Mouse (Mus musculus): ENCODE measurements around the gene Ralgps1. TPM values are rescaled to one million over a fixed set of nuclear protein-coding genes. Genes with fewer than 3 reads are reported as not detected.
"Not testable (repeated sequence)": the region's sequence is repeated elsewhere in the genome, so short reads cannot be mapped to it uniquely, and the experiment has no call there.

The Ralgps1 gene
- total RNA-seq, 2 experiments from 2014 or later, result 69.3 to 78.0 TPM

DNA sequence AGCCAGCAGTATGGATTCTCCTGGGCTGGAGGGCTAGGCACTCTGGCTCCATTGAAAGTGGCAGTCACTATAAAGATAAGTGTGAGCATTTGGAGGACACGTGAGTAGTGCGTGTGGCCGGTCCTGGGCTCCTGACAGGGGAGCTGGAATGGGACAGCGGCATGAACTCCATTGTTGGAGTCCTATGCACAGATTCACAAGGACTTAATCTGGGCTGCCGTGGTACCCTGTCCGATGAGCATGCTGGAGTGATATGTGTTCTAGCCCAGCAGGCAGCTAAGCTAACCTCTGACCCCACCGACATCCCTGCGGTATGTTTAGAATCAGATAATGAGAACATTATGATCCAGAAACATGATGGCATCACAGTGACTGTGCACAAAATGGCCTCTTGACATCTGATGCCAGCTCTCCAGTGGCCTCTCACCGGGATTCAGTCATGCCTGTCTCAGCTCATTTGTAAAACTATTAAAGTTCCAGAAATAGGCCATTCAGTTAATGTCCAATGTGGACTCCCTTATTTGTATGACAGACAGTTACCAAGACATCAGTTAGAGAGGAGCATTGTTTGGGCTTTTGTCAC, 48.2 kb downstream of the Ralgps1 start:
- DNase-seq (ENCODE audit: low spot score in 2 of 2), result not testable (repeated sequence)

DNA sequence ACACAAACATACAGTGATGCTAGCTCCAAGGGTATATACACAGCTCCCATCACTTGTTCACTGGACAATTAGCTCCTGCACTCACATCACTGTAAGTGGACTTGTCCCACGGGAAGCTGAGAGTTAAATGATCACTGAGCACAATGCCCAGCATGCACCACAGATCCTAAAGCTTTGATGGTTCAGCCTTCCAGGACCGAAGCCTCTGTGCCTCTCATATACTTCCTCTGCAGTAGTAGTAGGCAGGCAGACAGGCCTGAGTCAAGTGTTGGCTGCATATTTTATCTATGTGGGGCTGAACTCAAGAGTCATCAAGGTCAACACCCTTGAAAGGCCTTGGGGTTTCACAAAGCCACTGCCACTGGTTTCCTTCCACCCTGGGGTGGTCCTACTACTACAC, 49.6 kb downstream of the Ralgps1 start:
- DNase-seq (ENCODE audit: low spot score in 2 of 2), result no peak

DNA sequence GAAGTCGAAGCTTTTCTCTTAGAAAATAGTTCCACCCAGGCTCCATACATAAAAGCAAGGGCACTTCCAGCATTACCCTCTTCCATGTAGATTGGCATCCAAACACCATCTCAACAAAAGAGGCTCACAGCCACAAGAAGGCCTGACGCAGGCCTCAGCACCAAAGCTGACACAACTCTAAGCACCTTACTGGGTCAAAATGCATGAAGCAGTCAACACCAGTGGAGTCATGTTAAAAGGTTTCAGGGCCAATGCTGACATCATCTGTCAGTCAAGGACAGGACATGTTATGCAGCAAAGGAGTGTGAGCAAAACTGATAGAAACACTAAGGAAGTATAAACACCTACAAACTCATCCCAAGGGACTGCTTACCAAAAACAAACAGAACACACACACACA, 50.3 kb downstream of the Ralgps1 start:
- no peak for DNase-seq (ENCODE audit: low spot score in 2 of 2)

DNA sequence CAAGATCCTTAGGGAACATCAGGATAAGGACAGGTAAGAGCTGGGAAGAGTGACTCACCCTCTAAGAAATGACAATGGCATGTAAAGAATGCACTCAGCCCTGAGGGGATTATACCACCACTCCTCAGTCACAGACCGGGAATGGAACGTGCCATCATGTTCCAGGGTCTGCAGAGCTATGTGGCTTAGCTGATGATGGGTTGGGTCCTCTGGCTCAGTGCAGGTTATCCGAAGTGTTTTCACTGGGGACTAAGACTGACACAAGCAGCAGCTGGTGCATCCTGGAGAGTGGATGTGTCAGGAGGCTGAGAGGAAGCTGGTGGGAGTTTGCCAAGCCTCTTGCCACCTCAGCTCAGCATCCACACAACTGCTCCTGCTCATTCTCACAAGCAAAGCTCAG, 50.7 kb downstream of the Ralgps1 start:
- no peak for DNase-seq (ENCODE audit: low spot score in 2 of 2)

DNA sequence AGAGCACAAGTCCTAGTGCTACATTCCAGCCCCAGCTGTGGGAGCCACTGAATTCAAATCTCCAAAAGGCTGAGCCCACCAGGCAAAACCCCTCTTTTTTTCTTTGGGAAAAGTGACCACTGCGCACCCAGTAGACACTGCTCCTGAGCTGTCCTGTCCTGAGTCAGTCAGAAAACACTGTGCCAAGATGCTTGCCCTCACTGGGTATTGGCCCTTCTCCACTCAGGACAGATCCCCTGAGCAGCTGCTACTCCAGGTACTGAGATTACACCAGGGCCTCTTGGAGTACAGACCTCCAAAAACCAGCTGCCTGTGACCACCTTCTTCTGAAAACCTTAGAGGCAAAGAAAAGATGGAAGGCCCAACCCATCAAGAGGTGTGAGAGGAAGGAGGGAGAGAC, 51.4 kb downstream of the Ralgps1 start:
- no peak for DNase-seq (ENCODE audit: low spot score in 2 of 2)

DNA sequence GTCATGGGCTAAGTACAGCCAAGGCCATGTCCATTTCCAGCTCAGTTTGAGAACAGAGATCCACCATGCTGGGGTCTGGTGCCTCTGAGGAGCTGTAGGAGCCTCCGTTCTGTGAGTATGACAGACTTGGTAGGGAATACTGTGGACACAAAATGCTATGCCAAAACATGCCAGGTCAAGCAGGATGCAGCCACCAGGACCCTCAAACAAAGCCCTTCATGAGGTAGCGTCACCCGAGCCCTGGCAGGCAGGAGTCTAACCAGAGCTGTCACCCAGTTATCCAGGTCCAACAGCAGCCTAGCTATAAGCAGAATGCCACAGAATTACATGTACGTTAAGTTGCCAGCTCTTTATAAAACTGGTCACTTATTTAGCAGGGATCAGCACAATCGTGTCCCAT, 51.8 kb downstream of the Ralgps1 start:
- DNase-seq (ENCODE audit: low spot score in 2 of 2), result no peak

DNA sequence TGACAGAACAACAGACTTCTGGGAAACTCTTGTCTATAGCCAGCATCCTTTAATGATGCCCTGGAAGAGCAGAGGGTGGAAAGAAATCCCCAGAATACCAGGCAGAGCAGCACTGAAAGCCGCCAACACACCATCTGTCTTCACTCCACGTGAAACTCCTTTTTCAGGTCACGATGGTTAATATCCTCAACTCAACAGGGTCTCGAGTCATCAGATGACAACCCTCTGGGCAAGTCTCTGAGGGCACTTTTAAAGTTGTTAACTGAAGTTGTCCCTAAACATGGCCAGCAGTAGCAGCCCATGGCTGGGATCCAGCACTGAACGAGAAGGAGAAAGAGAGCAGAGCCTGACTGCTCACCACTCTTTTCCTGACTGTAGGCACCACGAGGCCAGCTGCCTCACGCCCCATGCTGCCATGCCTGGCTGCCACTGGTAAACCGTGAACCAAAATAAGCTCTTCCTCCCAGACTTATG, 52.8 kb downstream of the Ralgps1 start:
- DNase-seq (ENCODE audit: low spot score in 2 of 2), result peak; percentile 46 to 47

DNA sequence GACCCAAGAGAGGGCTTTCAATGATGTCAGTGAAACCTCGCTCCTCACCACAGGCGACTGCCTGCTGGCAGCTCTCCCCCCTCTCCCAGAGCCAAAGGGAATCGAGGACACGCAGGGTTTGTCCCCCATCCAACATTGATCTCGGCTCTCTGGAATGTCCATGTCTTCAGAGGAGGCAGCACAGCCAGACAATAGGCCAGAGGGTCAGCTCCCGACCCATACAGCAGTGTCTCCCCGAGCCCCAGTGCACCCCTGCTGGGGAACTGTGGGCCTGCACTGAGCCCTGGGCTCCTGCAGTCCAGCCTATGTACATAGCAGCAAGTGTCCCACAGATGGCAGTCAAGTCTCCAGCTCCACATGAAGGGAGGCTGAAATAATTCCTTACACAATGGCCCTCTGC, 54.8 kb downstream of the Ralgps1 start:
- DNase-seq (ENCODE audit: low spot score in 2 of 2), result peak; percentile 72 to 79

DNA sequence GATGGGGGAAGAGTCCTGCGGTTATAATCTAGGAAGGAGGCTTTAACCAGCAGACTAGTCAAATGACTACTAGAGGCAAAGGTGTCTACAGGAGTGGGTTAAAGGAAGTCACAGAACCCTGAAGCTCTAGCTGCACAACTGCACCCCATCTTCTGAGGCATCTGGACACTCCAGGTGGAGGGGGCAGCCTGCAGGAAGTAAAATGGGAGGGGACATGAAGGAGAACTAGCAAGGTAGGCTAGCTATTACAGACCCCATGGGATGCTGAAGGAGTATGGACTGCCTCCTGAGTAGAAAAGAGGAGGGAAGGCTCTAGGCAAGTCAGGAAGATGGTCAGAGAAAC, 55.3 kb downstream of the Ralgps1 start:
- no peak for DNase-seq (ENCODE audit: low spot score in 2 of 2)

DNA sequence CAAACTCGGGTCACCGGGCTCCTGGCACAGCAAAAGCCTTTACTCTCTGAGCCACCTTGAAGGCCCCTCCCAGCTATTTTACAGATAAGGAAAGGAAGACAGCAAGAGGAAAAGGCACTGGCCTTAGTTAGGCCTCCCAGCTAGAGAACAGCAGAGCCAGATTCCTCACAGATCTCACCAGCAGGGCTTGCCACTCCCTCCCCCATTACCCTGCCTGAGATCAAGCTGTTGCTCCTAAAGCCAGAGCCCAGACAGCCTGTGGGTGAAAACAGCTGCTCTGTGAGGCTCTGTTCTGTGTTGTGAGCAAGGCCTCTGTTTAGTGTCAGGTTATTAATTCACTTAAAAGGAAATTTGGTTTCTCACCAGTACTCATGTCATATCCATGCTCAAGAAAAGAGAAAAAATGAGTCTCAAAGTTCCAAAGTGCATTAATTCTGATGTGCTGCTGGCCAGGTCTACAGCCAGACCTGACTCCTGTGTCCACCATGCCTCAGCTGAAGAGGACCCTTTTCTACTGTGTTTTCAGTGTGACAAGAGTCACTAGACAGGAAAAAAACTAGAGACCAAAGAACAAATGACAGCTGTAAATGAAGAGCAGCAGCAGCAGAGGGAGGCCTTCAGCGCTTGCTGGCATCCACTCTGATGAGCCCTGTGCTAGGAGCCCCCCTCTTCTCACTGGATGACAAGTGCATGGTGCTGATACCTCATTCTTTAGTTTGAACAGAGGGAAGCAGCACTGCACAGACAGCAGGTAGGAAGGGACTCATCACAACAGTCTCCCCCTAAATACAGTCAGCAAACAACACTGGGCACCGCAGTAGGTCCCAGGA, 55.8 kb downstream of the Ralgps1 start:
- DNase-seq (ENCODE audit: low spot score in 2 of 2), result peak in 1 of 2 experiments; percentile 24

DNA sequence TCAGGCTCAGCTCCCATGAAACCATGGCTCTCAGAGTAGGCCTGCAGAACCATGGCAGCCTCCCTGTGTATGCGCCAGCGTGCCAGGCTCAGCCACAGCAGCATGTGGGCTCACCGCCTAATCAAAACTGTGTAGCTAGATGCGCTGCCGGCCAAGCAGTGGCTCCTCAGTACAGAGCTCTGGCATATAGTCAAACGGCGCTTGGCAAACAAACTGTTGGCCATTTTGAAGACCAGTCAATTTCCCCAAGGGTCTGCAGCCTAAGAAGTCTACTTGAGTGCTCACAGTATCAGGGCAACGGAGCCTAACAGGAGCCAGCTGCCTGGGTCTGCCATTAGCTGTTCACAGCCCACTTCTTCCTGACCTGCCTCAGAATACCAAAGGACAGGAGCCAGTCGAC, 61.9 kb downstream of the Ralgps1 start:
- DNase-seq (ENCODE audit: low spot score in 2 of 2), result peak; percentile 73 to 80

DNA sequence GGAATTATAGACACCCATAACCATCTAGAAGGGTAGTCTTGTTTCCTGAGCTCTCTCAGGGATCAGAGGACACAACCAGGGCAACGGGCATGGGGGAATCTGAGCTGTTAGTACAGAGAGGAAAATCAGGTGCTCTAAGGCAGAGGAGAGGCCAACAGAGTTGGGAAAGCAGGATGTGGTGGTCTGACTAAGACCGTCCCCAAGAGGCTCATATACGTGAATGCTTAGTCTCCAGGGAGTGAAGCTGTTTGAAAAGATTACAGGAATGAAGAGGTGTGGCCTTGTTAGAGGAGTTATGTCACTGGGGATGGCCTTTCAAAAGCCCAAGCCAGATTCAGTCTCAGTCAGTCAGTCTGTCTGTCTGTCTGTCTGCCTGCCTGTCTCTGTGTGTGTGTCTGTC, 64.7 kb downstream of the Ralgps1 start:
- DNase-seq (ENCODE audit: low spot score in 2 of 2), result no peak

DNA sequence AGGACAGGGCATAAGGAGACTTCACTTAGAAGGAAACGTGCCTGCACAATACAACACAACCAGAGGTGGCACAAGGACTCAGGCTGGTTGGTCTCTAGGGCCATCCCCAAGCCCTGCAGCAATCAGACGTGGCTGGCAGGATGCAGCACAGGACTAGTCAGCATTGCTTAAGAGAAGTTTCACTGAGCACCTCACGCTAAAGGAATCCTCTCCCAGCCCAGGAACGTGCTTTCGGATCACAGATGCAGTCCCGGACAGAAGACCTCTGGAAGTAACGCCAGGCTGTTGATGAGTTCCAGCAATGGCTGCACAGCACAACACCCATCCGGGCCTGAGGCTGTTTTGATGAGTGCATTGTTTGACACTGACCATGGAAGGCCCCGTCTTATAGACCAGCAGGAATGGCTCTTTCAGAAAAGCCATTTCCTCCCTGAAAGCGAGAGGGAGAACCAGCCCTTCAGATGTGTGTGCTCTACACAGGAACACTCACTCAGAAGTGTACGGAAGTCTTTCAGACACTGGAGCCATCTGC, 67.8 kb downstream of the Ralgps1 start:
- DNase-seq (ENCODE audit: low spot score in 2 of 2), result no peak

DNA sequence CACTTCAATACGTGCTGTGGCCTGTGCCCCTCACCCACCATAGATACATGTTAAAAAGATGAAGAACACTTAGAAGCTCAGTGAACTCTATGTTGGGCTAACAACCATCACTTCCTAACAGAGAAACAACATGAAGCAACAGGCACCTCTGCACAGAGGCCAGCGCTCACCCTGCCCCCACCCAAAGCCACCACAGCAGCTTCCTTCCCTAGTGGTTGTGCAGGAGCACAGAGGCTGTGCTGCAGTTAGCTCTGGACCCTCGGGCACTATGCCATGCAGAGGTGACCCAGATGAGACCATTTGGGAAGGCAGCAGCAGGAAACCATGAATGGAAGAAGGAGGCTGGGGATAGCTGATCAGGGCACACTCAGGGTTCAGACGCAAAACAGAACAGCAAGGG, 68.5 kb downstream of the Ralgps1 start:
- no peak for DNase-seq (ENCODE audit: low spot score in 2 of 2)

DNA sequence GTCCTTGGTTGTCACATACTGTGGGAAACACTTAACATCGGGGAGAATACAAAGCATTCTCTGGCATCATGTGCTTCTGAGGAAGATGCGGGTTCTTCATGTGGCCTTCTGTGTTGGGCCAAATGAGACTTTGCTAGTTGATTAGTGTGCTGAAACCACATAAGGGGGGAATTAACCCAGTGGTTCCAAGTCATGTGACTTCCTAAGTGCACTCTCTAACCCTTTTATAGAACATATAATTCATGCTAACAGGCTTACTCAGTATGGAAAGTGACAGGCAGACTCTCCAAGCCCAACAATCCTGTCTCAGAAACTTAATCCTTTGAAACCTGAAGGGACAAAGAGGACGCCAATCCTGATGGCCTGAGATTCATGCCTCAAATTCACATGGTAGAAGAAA, 68.9 kb downstream of the Ralgps1 start:
- no peak for DNase-seq (ENCODE audit: low spot score in 2 of 2)

DNA sequence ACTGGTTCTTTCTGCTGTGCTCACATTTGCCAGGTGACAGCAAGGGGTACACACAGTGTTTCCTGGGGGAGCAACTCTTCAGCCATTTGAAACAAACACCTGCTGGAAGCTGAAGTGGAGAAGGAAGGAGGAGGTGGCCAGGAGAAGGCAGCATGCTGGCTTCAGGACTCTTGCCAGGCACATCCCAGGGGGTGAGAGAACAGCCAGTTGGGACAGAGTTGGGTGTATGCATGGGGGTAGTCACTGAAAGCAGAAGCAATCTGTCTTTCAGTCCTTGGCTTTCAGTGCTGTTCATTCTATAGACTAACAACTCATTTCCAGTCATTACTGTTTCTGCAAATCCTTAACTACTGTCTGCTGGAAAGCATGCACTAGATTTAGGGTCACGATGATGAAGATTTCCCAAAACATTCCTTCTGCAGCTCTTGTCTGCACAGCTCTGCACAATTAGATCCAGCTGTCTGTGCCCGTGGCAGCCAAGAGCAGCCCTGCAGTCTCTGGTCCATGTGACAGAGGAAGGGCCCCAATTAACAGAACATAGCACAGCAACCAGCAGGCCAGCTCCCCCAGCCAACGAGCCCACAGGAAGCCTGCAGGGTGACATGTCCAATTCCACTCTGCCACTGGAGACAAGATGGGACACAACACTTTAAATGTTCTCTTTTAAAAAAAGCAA, 70.8 kb downstream of the Ralgps1 start:
- peak in 1 of 2 experiments; percentile 30 for DNase-seq (ENCODE audit: low spot score in 2 of 2)

DNA sequence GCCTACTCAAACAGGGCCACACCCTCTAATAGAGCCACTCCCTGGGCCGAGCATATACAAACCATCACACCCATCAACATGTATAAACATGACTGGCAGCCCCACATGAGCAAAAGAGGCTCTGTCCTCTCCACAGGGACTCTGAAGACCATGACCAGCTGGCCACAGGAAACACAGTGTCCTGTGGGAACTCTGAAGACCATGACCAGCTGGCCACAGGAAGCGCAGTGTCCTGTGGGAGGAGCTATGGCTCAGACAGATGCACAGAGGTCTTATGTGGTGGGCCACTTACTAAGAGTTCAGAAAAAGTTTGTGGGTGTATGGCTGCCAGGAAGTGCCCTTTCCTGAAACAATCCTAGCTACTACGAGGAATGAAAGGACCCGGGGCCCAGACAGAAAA, 72.4 kb downstream of the Ralgps1 start:
- no peak for DNase-seq (ENCODE audit: low spot score in 2 of 2)

DNA sequence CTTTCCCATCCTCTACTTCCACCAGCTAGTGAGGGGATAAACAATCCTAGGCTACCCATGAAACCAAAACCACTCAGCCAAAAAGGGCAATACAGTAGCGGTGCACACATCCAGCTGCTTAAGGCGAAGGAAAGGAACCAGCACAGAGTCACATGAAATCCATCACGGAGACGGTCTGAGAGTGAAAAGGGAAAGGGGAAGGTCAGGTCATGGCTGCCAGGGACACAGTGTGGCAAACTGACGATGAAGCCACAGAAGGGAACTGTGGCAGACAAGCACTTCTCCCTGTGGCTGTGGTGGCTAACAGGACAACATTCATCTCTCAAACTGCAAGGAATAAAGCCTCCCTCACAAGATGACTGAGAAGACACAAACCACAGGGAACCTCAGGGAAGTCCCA, 76.2 kb downstream of the Ralgps1 start:
- no peak for DNase-seq (ENCODE audit: low spot score in 2 of 2)

DNA sequence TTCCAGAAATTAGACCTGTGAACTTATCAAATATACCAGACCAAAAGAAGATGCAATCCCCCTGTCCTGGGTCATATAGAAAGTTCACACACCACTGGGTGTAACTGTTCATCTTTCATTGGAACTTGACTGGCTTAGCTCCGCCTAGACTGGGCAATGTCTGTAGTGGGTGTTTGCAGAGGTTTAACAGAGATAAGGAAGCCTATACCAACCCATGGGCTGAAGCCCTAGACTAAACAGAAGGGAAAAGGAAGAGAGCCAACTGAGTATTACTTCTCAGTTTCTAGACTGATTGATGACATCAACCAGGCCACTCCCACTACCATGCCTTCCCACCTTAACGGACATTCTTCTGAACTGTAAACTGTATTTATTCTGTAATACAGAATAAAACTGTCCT, 79.2 kb downstream of the Ralgps1 start:
- no peak for DNase-seq (ENCODE audit: low spot score in 2 of 2)

DNA sequence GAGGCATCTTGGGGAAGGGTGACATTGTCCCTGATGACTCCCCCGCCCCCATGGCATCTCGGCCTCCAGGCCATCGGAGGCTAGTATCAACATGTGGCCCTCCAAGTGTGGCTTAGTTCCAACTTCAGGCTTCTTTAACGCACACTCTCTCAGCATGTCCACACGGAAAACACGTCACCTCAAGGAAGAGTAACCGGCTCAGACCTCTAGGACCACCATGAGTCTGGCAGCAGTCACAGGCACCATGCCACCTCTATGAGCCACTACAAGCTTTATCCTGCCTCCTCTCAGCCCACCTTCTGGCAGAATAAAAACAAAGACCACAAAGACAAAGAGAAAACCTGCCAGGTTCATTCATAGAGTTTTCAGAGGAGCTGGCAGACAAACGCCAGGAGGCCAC, 80.8 kb downstream of the Ralgps1 start:
- no peak for DNase-seq (ENCODE audit: low spot score in 2 of 2)

DNA sequence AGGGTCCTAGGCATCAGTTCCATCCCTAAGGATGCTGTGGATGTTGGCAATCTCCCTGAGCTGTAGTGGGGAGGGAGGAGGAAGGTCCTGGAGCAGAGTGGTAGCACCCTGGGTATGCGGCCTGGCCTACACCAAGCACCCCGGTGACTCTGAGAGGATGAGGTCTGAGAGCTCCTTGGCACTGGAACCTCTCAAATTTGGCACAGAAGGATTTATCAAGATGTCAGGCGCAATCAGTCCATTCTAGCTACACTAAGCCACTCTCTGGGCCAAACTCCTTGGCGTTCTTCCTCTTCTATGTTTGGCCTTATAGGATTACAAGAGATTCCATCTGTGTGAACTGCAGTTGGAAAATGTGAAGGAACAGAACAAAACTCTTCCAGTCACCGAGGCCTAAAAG, 82.4 kb downstream of the Ralgps1 start:
- no peak for DNase-seq (ENCODE audit: low spot score in 2 of 2)

DNA sequence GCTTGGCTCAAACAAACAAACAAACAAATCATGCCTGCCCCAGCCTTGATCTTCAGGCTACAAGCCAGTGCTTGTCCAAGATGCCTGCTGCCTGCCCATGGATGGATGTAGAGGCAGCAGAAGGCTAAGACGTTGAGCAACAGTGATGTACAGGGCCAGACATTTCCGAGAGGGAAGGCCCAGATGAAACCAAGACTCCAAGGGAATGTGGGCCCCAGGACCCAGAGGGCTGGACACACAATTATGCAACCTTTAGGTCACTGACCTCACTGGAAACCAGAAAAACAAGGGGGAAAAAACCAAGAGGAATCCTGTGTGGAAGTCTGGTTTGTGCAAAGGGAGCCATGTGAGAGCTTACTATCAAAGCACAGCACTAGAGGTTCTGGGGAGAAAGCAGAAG, 87.6 kb downstream of the Ralgps1 start:
- no peak for DNase-seq (ENCODE audit: low spot score in 2 of 2)
